Mouse (Mus musculus) bone marrow, adult 2 months (tissue): ENCODE measurements at regions not wholly inside any gene's neighbourhood (a gene's known extent, or its start where the extent isn't known, plus 50 kb on each side); places are given as distances from the start of the nearest gene placed in this dataset.

Experiments
- H3K27ac ChIP-seq: fragments of 200-500 bp; 2 replicates; pipeline ENCODE4 v1.5.1; 2012; ENCODE audit warnings: low read depth, mild to moderate bottlenecking, control low read depth, inconsistent platforms, low read length; ENCODE audit not compliant: control insufficient read depth, poor library complexity, insufficient read depth
- H3K4me1 ChIP-seq: fragments of 200-500 bp; 2 replicates; pipeline ENCODE4 v1.6.1; 2011; ENCODE audit warnings: low read length; ENCODE audit not compliant: control insufficient read depth, insufficient read depth
- H3K4me3 ChIP-seq: fragments of 200-500 bp; replicated peaks from 2 replicates; pipeline ENCODE3; 2011; ENCODE audit warnings: mild to moderate bottlenecking, low read depth, low read length, control low read depth; ENCODE audit not compliant: control insufficient read depth
- CTCF ChIP-seq: fragments of 200-500 bp; IDR thresholded peaks from 2 replicates; pipeline ENCODE4 v1.5.1; 2011; ENCODE audit warnings: low read length, control low read depth; ENCODE audit not compliant: control insufficient read depth, insufficient read depth
- POLR2A ChIP-seq: fragments of 200-500 bp; IDR thresholded peaks from 2 replicates; pipeline ENCODE4 v1.6.1; 2011; ENCODE audit warnings: low read depth, mild to moderate bottlenecking, control low read depth, low read length, borderline replicate concordance; ENCODE audit not compliant: control insufficient read depth
- WGBS: fragments of 180-500 bp; shearing (Covaris S2); methylation state at CpG from one replicate; pipeline ENCODE4 v1.1.7; 2018; 5-methylcytosine and 5-hydroxymethylcytosine counted together

- Histone ChIP-seq H3K4me3 (no peak overlapping the region), H3K27ac (no peak overlapping the region), H3K4me1 (no peaks in the 10 kb centered on the region)
- no peak for TF ChIP-seq POLR2A
- WGBS = 68% methylated on average over 1 of the region's 1 CpGs
Observed at GRCm38 (mm10) chr16:55616408-55617120, 222.1 kb downstream of the Nfkbiz start.

- WGBS = 79% methylated on average over 3 of the region's 3 CpGs
- H3K4me3 ChIP-seq = no peak overlapping the region
- no peak overlapping the region for H3K27ac ChIP-seq
- TF ChIP-seq CTCF (no peak), POLR2A (no peak)
- no peaks in the 10 kb centered on the region for H3K4me1 ChIP-seq
Observed at GRCm38 (mm10) chr16:55612873-55613272, 225.8 kb downstream of the Nfkbiz start.

GRCm38 (mm10) chr16:55612001-55612400, 226.7 kb downstream of the Nfkbiz start:
- Histone ChIP-seq H3K4me1 (no peaks in the 10 kb centered on the region), H3K4me3 (no peak overlapping the region), H3K27ac (no peak overlapping the region)
- TF ChIP-seq CTCF (no peak), POLR2A (no peak)
- WGBS = 76% methylated on average over 5 of the region's 5 CpGs

- Histone ChIP-seq H3K27ac (no peak overlapping the region), H3K4me3 (no peak overlapping the region), H3K4me1 (no peaks in the 10 kb centered on the region)
- TF ChIP-seq CTCF = no peak
- TF ChIP-seq POLR2A = no peak
- 87% methylated on average over 3 of the region's 3 CpGs for WGBS
Observed at GRCm38 (mm10) chr16:55611172-55611571, 227.5 kb downstream of the Nfkbiz start.

GRCm38 (mm10) chr16:55608361-55608760, 230.3 kb downstream of the Nfkbiz start:
- Histone ChIP-seq H3K4me1 (no peaks in the 10 kb centered on the region), H3K27ac (no peak overlapping the region), H3K4me3 (no peak overlapping the region)
- TF ChIP-seq CTCF (no peak), POLR2A (no peak)
- 40% methylated on average over 3 of the region's 3 CpGs for WGBS

- TF ChIP-seq CTCF = no peak
- no peak for TF ChIP-seq POLR2A
- Histone ChIP-seq H3K27ac (no peak overlapping the region), H3K4me1 (no peaks in the 10 kb centered on the region), H3K4me3 (no peak overlapping the region)
- WGBS = 72% methylated on average over 7 of the region's 7 CpGs
Observed at GRCm38 (mm10) chr16:55606447-55607239, 232.1 kb downstream of the Nfkbiz start.

GRCm38 (mm10) chr16:55603611-55604010, 235.1 kb downstream of the Nfkbiz start:
- no peak overlapping the region for H3K4me3 ChIP-seq
- TF ChIP-seq POLR2A (no peak), CTCF (no peak)
- H3K4me1 ChIP-seq = no peaks in the 10 kb centered on the region
- WGBS = 75% methylated on average over 2 of the region's 2 CpGs
- H3K27ac ChIP-seq = no peak overlapping the region

- H3K4me1 ChIP-seq = no peaks in the 10 kb centered on the region
- 21% methylated on average over 1 of the region's 1 CpGs for WGBS
- no peak for TF ChIP-seq CTCF
- no peak for TF ChIP-seq POLR2A
- H3K4me3 ChIP-seq = no peak overlapping the region
- no peak overlapping the region for H3K27ac ChIP-seq
Observed at GRCm38 (mm10) chr16:55589382-55589956, 249.2 kb downstream of the Nfkbiz start.
